Mouse (Mus musculus): ENCODE measurements at regions not wholly inside any gene's neighbourhood (a gene's known extent, or its start where the extent isn't known, plus 50 kb on each side); places are given as distances from the start of the nearest gene placed in this dataset.

DNA sequence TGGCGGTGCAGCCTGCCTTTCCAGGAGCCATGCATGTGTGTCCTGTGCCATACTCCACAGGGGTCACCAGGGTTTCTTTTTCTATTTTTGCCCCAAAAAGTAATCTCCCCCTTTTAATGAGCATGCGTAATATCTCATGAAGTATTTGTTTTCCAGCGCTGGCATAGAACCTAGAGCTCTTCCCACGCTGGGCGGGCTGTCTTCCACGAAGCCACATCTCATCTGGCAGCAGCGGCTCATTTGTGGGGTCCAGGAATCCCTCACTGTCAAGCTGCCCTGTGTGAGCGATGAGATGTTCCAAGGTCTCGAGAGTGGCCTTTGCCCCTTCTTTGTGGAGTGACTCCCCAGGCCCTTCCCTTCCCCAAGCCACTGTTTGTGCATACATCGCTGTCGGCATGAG is 184.8 kb upstream of the Kcnab2 start:
- Histone ChIP-seq H3K27me3 (ENCODE audit: insufficient read depth, low read length) (no peaks in the 10 kb centered on the region), H3K4me2 (ENCODE audit: low read depth, low read length, poor library complexity, severe bottlenecking) (no peak overlapping the region), H3K9me3 (ENCODE audit: low read length) (no peaks in the 10 kb centered on the region), H3K36me3 (ENCODE audit: insufficient read depth, low read length) (no peaks in the 10 kb centered on the region), H3K4me3 (ENCODE audit: low read depth, low read length) (no peak overlapping the region), H3K4me1 (ENCODE audit: insufficient read depth, low read length) (no peaks in the 10 kb centered on the region), H3K27ac (ENCODE audit: low read depth, low read length) (no peak overlapping the region), H3K9ac (replicated peaks; ENCODE audit: low read length, poor library complexity, severe bottlenecking) (no peak overlapping the region)
- ATAC-seq (ENCODE audit: low FRiP score) = no peak
- 92% methylated on average over 11 of the region's 11 CpGs for WGBS
- no peak for TF ChIP-seq CTCF (IDR thresholded peaks at IDR 0.05)
- DNase-seq (ENCODE audit: low spot score) = no peak

DNA sequence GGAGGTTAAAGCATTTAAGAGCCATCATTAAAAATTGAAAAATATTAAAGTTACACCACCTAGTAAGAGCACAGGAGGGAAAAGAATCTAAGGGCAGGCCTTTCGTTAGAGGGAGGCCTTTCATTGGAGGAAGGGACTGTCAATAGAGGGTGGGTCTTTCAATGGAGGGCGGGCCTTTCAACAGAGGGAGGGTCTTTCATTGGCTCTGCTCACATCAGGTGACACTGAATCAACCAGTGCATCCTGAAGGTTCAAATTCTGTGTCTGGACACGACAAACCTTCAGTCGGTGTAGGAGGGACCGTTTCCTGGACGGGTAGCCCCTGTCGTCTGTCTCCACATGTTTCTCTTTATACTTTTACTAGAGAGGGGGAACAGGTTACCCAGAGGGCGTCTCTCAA is 172.5 kb upstream of the Kcnab2 start:
- no peak overlapping the region for H3K27ac ChIP-seq (ENCODE audit: low read depth, low read length)
- TF ChIP-seq CTCF (IDR thresholded peaks at IDR 0.05) = no peak
- DNase-seq (ENCODE audit: low spot score) (no peak), ATAC-seq (ENCODE audit: low FRiP score) (no peak)
- no peak overlapping the region for H3K4me2 ChIP-seq (ENCODE audit: low read depth, low read length, poor library complexity, severe bottlenecking)
- no peaks in the 10 kb centered on the region for H3K9me3 ChIP-seq (ENCODE audit: low read length)
- no peaks in the 10 kb centered on the region for H3K36me3 ChIP-seq (ENCODE audit: insufficient read depth, low read length)
- H3K27me3 ChIP-seq (ENCODE audit: insufficient read depth, low read length) = no peaks in the 10 kb centered on the region
- 84% methylated on average over 8 of the region's 8 CpGs for WGBS
- H3K4me3 ChIP-seq (ENCODE audit: low read depth, low read length) = no peak overlapping the region
- no peak overlapping the region for H3K9ac ChIP-seq (replicated peaks; ENCODE audit: low read length, poor library complexity, severe bottlenecking)
- no peaks in the 10 kb centered on the region for H3K4me1 ChIP-seq (ENCODE audit: insufficient read depth, low read length)

GRCm38 (mm10) chr4:152647620-152648019 is 169.9 kb upstream of the Kcnab2 start:
- no peak overlapping the region for H3K9ac ChIP-seq (replicated peaks; ENCODE audit: low read length, poor library complexity, severe bottlenecking)
- H3K4me2 ChIP-seq (ENCODE audit: low read depth, low read length, poor library complexity, severe bottlenecking) = no peak overlapping the region
- H3K27me3 ChIP-seq (ENCODE audit: insufficient read depth, low read length) = no peaks in the 10 kb centered on the region
- TF ChIP-seq CTCF (IDR thresholded peaks at IDR 0.05) = peak; percentile 75
- H3K36me3 ChIP-seq (ENCODE audit: insufficient read depth, low read length) = no peaks in the 10 kb centered on the region
- H3K4me1 ChIP-seq (ENCODE audit: insufficient read depth, low read length) = no peaks in the 10 kb centered on the region
- no peak overlapping the region for H3K27ac ChIP-seq (ENCODE audit: low read depth, low read length)
- H3K4me3 ChIP-seq (ENCODE audit: low read depth, low read length) = no peak overlapping the region
- no peak for ATAC-seq (ENCODE audit: low FRiP score)
- H3K9me3 ChIP-seq (ENCODE audit: low read length) = no peaks in the 10 kb centered on the region
- DNase-seq (ENCODE audit: low spot score) = no peak
- 61% methylated on average over 7 of the region's 7 CpGs for WGBS

DNA sequence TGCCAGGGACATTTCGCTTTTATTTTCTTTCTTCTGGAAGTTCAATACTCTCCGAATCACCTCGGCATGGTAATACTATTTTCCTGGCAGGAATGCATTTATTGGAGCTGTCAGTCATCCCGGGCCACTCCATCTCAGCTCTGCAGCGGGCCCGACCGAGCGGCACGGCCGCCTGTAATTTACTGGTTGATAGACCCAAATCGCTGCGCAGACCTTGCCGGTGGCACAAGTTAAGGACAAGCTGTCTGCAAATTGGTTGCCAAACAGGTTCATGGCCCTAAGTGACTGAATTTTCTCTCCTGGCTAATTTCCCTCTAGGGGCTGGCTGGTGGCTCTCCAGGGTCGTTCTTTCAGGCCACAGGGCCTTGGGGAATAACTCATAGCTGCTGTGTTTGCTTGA is 169.4 kb upstream of the Kcnab2 start:
- TF ChIP-seq CTCF (IDR thresholded peaks at IDR 0.05) = no peak
- DNase-seq (ENCODE audit: low spot score) (no peak), ATAC-seq (ENCODE audit: low FRiP score) (no peak)
- H3K4me1 ChIP-seq (ENCODE audit: insufficient read depth, low read length) = no peaks in the 10 kb centered on the region
- 65% methylated on average over 14 of the region's 14 CpGs for WGBS
- no peak overlapping the region for H3K4me3 ChIP-seq (ENCODE audit: low read depth, low read length)
- H3K9ac ChIP-seq (replicated peaks; ENCODE audit: low read length, poor library complexity, severe bottlenecking) = no peak overlapping the region
- H3K27ac ChIP-seq (ENCODE audit: low read depth, low read length) = no peak overlapping the region
- no peaks in the 10 kb centered on the region for H3K9me3 ChIP-seq (ENCODE audit: low read length)
- no peaks in the 10 kb centered on the region for H3K27me3 ChIP-seq (ENCODE audit: insufficient read depth, low read length)
- H3K4me2 ChIP-seq (ENCODE audit: low read depth, low read length, poor library complexity, severe bottlenecking) = no peak overlapping the region
- H3K36me3 ChIP-seq (ENCODE audit: insufficient read depth, low read length) = no peaks in the 10 kb centered on the region

DNA sequence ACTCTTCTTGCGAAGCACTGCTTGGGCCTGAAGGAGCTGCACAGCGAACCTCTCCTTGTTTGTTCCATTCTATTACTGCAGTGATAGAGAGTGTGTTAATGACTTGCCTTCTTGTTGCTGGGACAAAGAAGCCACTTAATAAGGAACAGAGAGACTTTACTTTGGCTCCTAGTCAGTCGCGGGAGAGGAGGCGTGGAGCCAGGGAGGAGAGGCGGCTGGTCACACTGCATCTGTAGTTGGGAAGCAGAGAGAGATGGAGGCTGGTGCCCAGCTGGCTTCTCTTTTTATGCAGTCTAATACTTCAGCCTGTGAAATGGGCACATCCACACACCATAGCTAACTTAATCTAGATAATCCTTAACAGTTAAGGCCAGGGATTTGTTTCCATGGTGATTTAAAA is 159.4 kb upstream of the Kcnab2 start:
- Histone ChIP-seq H3K9me3 (ENCODE audit: low read length) (no peaks in the 10 kb centered on the region), H3K36me3 (ENCODE audit: insufficient read depth, low read length) (no peaks in the 10 kb centered on the region), H3K4me2 (ENCODE audit: low read depth, low read length, poor library complexity, severe bottlenecking) (no peak overlapping the region), H3K4me1 (ENCODE audit: insufficient read depth, low read length) (no peaks in the 10 kb centered on the region), H3K4me3 (ENCODE audit: low read depth, low read length) (no peak overlapping the region), H3K27ac (ENCODE audit: low read depth, low read length) (no peak overlapping the region), H3K27me3 (ENCODE audit: insufficient read depth, low read length) (no peaks in the 10 kb centered on the region), H3K9ac (replicated peaks; ENCODE audit: low read length, poor library complexity, severe bottlenecking) (no peak overlapping the region)
- DNase-seq (ENCODE audit: low spot score) (no peak), ATAC-seq (ENCODE audit: low FRiP score) (no peak)
- 50% methylated on average over 6 of the region's 6 CpGs for WGBS
- no peak for TF ChIP-seq CTCF (IDR thresholded peaks at IDR 0.05)

DNA sequence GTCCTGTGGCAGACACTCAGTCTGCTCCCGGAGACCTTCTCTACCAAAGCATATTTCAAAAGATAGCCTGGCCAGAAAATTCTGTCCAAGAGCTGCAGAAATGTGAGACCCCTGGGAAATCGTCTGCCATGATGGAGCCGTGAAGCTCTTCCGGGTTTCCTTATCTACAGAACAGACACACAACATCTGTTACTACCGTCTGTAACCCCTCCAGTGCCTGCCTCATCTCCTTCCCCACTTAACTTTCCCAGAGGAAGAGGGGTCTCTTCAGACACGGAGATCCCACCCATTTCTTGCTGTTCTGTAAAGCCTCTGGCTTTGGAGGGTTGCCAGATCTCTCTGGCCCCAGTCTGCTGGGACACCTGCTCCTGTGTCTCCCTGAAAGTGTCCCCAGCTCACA is 156.2 kb upstream of the Kcnab2 start:
- Histone ChIP-seq H3K4me1 (ENCODE audit: insufficient read depth, low read length) (no peaks in the 10 kb centered on the region), H3K4me2 (ENCODE audit: low read depth, low read length, poor library complexity, severe bottlenecking) (no peak overlapping the region), H3K27ac (ENCODE audit: low read depth, low read length) (no peak overlapping the region), H3K9ac (replicated peaks; ENCODE audit: low read length, poor library complexity, severe bottlenecking) (no peak overlapping the region), H3K4me3 (ENCODE audit: low read depth, low read length) (no peak overlapping the region), H3K27me3 (ENCODE audit: insufficient read depth, low read length) (no peaks in the 10 kb centered on the region), H3K9me3 (ENCODE audit: low read length) (no peaks in the 10 kb centered on the region), H3K36me3 (ENCODE audit: insufficient read depth, low read length) (no peaks in the 10 kb centered on the region)
- no peak for TF ChIP-seq CTCF (IDR thresholded peaks at IDR 0.05)
- no peak for DNase-seq (ENCODE audit: low spot score)
- ATAC-seq (ENCODE audit: low FRiP score) = no peak
- WGBS = 59% methylated on average over 6 of the region's 6 CpGs

DNA sequence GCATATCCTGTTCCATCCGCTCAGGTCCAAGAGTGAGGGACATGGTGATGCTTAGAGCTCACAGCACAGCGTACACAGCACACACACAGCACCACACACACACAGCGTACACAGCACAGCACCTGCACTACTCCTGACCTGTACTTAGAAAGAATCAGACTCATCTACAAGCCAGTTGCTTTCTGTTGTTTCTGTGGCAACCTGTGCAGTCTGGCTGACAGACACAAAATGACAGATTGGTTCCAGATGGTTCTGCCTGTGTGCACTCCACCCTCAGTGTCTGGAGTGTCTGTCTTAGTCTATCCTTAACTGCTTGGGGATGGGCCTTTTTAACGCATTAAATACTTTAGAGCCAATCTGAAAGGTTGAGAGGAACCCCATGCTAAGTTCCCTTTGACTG is 150.4 kb upstream of the Kcnab2 start:
- H3K27me3 ChIP-seq (ENCODE audit: insufficient read depth, low read length) = no peaks in the 10 kb centered on the region
- peak; percentile 64 for DNase-seq (ENCODE audit: low spot score)
- H3K4me1 ChIP-seq (ENCODE audit: insufficient read depth, low read length) = peaks cover 4% of the 10 kb centered on the region; the same call in 1 of the 2 replicates
- no peak overlapping the region for H3K4me2 ChIP-seq (ENCODE audit: low read depth, low read length, poor library complexity, severe bottlenecking)
- WGBS = 81% methylated on average over 4 of the region's 4 CpGs
- H3K9me3 ChIP-seq (ENCODE audit: low read length) = no peaks in the 10 kb centered on the region
- no peak overlapping the region for H3K9ac ChIP-seq (replicated peaks; ENCODE audit: low read length, poor library complexity, severe bottlenecking)
- TF ChIP-seq CTCF (IDR thresholded peaks at IDR 0.05) = no peak
- ATAC-seq (ENCODE audit: low FRiP score) = no peak
- no peak overlapping the region for H3K27ac ChIP-seq (ENCODE audit: low read depth, low read length)
- no peak overlapping the region for H3K4me3 ChIP-seq (ENCODE audit: low read depth, low read length)
- no peaks in the 10 kb centered on the region for H3K36me3 ChIP-seq (ENCODE audit: insufficient read depth, low read length)
